Comparison of ENCODE assay signal across 9 mouse cellular contexts in genomic region chr2:32078522-32078921, GRCm38 (mm10). TPM values are rescaled to one million over a fixed set of nuclear protein-coding genes. Genes with fewer than 3 reads are reported as not detected.
A peak's percentile ranks its signal among the peaks of the same experiment; 100 is the strongest.
DNase-seq lines count a peak whose midpoint lies in the region; ATAC-seq and TF ChIP-seq lines count a peak whose summit lies in the region.
"Had no signal": no experiment of that assay in that cellular context is flagged by ENCODE, and none has a peak within 500 bp of the region (broad histone marks: within the 10 kb centered on the region; RNA-seq: fewer than 3 reads in every experiment).

No protein-coding gene starts in this region.

- TF ChIP-seq EP300 in stomach, postnatal 0 days (optimal IDR thresholded peaks at IDR 0.05), result no peak

- no peak for DNase-seq in kidney, adult 18-20 months
- no peak for DNase-seq in heart, embryonic 10.5 days (ENCODE audit: low spot score)
- DNase-seq in stomach, postnatal 0 days (ENCODE audit: low spot score), result no peak
- no peak for DNase-seq in urinary bladder, adult 18-20 months (ENCODE audit: low spot score in 2 of 2)
- no peak for DNase-seq in right cerebral cortex, adult 2 months (ENCODE audit: low spot score in 2 of 2)
- DNase-seq in frontal cortex, postnatal 10 days (ENCODE audit: low spot score in 2 of 2), result no peak

- no peak overlapping the region for H3K9ac ChIP-seq in kidney, embryonic 14.5 days (ENCODE audit: low read depth, low read length)
- H3K9ac ChIP-seq in liver, embryonic 12.5 days, result peak overlapping the region; percentile 29
- H3K9ac ChIP-seq in stomach, postnatal 0 days (ENCODE audit: low read length), result no peak overlapping the region

- peaks cover 2% of the 10 kb centered on the region; the same call in 1 of the 2 replicates for H3K4me1 ChIP-seq in kidney, embryonic 14.5 days (ENCODE audit: control insufficient read depth, insufficient read depth, low read length)
- peaks cover 74% of the 10 kb centered on the region for H3K4me1 ChIP-seq in heart, embryonic 10.5 days
- peaks cover 73% of the 10 kb centered on the region for H3K4me1 ChIP-seq in liver, embryonic 12.5 days
- H3K4me1 ChIP-seq in stomach, postnatal 0 days (replicated peaks; ENCODE audit: control insufficient read depth, insufficient read depth), result no peaks in the 10 kb centered on the region

- peak; percentile 4; the same call in 1 of the 2 replicates for TF ChIP-seq CTCF in stomach, postnatal 0 days (IDR thresholded peaks at IDR 0.05; ENCODE audit: low read depth)

- no peaks in the 10 kb centered on the region for H3K9me3 ChIP-seq in kidney, embryonic 14.5 days (ENCODE audit: control insufficient read depth, low read length)
- no peaks in the 10 kb centered on the region for H3K9me3 ChIP-seq in heart, embryonic 10.5 days
- no peaks in the 10 kb centered on the region for H3K9me3 ChIP-seq in liver, embryonic 12.5 days (replicated peaks)
- H3K9me3 ChIP-seq in stomach, postnatal 0 days (ENCODE audit: control insufficient read depth, low read length), result no peaks in the 10 kb centered on the region

- no peak overlapping the region for H3K4me2 ChIP-seq in kidney, embryonic 14.5 days (replicated peaks; ENCODE audit: low read depth, low read length)
- peak overlapping the region; percentile 100 for H3K4me2 ChIP-seq in liver, embryonic 12.5 days
- H3K4me2 ChIP-seq in stomach, postnatal 0 days (replicated peaks; ENCODE audit: low read depth), result no peak overlapping the region

- ATAC-seq in kidney, embryonic 14.5 days (ENCODE audit: low FRiP score, low TSS enrichment), result no peak
- ATAC-seq in liver, embryonic 12.5 days, result no peak
- no peak for ATAC-seq in stomach, postnatal 0 days (ENCODE audit: low FRiP score, low TSS enrichment)
- ATAC-seq: Patski had no signal

- H3K4me3 ChIP-seq in kidney, embryonic 14.5 days (ENCODE audit: low read length), result no peak overlapping the region
- H3K4me3 ChIP-seq in heart, embryonic 10.5 days, result peak overlapping the region; percentile 89
- H3K4me3 ChIP-seq in liver, embryonic 12.5 days, result peak overlapping the region; percentile 86
- no peak overlapping the region for H3K4me3 ChIP-seq in stomach, postnatal 0 days (ENCODE audit: low read depth, low read length)

- peaks cover 22% of the 10 kb centered on the region for H3K27me3 ChIP-seq in kidney, embryonic 14.5 days (ENCODE audit: control insufficient read depth, insufficient read depth, low read length)
- H3K27me3 ChIP-seq in heart, embryonic 10.5 days (ENCODE audit: insufficient read depth, poor library complexity, severe bottlenecking), result peaks cover 15% of the 10 kb centered on the region
- no peaks in the 10 kb centered on the region for H3K27me3 ChIP-seq in liver, embryonic 12.5 days (replicated peaks)
- peaks cover 8% of the 10 kb centered on the region; the same call in 1 of the 2 replicates for H3K27me3 ChIP-seq in stomach, postnatal 0 days (ENCODE audit: control insufficient read depth, insufficient read depth, low read length)

- H3K36me3 ChIP-seq in kidney, embryonic 14.5 days (ENCODE audit: control insufficient read depth, insufficient read depth, low read length), result no peaks in the 10 kb centered on the region
- peaks cover 34% of the 10 kb centered on the region for H3K36me3 ChIP-seq in heart, embryonic 10.5 days
- peaks cover 66% of the 10 kb centered on the region for H3K36me3 ChIP-seq in liver, embryonic 12.5 days
- H3K36me3 ChIP-seq in stomach, postnatal 0 days (ENCODE audit: control insufficient read depth, insufficient read depth, low read length), result no peaks in the 10 kb centered on the region

- 0 out of 2 replicates have a peak overlapping the region, but pooled peaks have one; percentile 24 for H3K27ac ChIP-seq in kidney, embryonic 14.5 days (ENCODE audit: low read depth, low read length)
- H3K27ac ChIP-seq in heart, embryonic 10.5 days, result peak overlapping the region; percentile 96
- peak overlapping the region; percentile 74 for H3K27ac ChIP-seq in liver, embryonic 12.5 days
- no peak overlapping the region for H3K27ac ChIP-seq in stomach, postnatal 0 days (replicated peaks)

- 44% methylated on average over 8 of the region's 8 CpGs for WGBS in kidney, embryonic 14.5 days
- WGBS in heart, embryonic 10.5 days, result 33% methylated on average over 8 of the region's 8 CpGs
- WGBS in liver, embryonic 12.5 days (ENCODE audit: insufficient replicate concordance), result 35% methylated on average over 8 of the region's 8 CpGs
- WGBS in stomach, postnatal 0 days, result 47% methylated on average over 8 of the region's 8 CpGs

RNA-seq across cellular contexts. Expression of gene Fam78a, which starts 6.1 kb away (rescaled TPM):
- polyA plus RNA-seq in kidney, embryonic 14.5 days (2014; fragmentation: Nextera tagmentation; extraction: Ambion mirVana), result 1.2 and 1.7 TPM in 2 replicates
- polyA plus RNA-seq in heart, embryonic 10.5 days (2016; fragmentation: Nextera tagmentation; extraction: Ambion mirVana), result 37.7 and 60.1 TPM in 2 replicates
- 22.4 and 22.6 TPM in 2 replicates for polyA plus RNA-seq in liver, embryonic 12.5 days (2016; fragmentation: Nextera tagmentation; extraction: Ambion mirVana)
- 0.46 and 0.67 TPM in 2 replicates for polyA plus RNA-seq in stomach, postnatal 0 days (2015; fragmentation: Nextera tagmentation; extraction: Ambion mirVana)

RNA-seq across cellular contexts. Expression of gene Plpp7, which starts 16.8 kb away (rescaled TPM):
- 4.0 and 5.5 TPM in 2 replicates for polyA plus RNA-seq in kidney, embryonic 14.5 days (2014; fragmentation: Nextera tagmentation; extraction: Ambion mirVana)
- 10.9 and 12.9 TPM in 2 replicates for polyA plus RNA-seq in heart, embryonic 10.5 days (2016; fragmentation: Nextera tagmentation; extraction: Ambion mirVana)
- polyA plus RNA-seq in liver, embryonic 12.5 days (2016; fragmentation: Nextera tagmentation; extraction: Ambion mirVana), result 3.0 and 3.4 TPM in 2 replicates
- polyA plus RNA-seq in stomach, postnatal 0 days (2015; fragmentation: Nextera tagmentation; extraction: Ambion mirVana), result 2.6 and 2.8 TPM in 2 replicates

Comparison
In these comparisons a context has a peak if more than half of its experiments do, and no peak if none do; other contexts are left out.
1. H3K4me3 ChIP-seq: peak in heart, embryonic 10.5 days (single experiment) and liver, embryonic 12.5 days (single experiment); none in kidney, embryonic 14.5 days (single experiment) and stomach, postnatal 0 days (single experiment).